Mouse (Mus musculus): ENCODE results near the gene Dusp5.
A peak's percentile ranks its signal among the peaks of the same experiment; 100 is the strongest.

Gene Dusp5

GRCm38 (mm10) chr19:53517370-53518096 is 11.4 kb upstream of the Dusp5 start:
- no peak for DNase-seq (ENCODE audit: low spot score)

DNA sequence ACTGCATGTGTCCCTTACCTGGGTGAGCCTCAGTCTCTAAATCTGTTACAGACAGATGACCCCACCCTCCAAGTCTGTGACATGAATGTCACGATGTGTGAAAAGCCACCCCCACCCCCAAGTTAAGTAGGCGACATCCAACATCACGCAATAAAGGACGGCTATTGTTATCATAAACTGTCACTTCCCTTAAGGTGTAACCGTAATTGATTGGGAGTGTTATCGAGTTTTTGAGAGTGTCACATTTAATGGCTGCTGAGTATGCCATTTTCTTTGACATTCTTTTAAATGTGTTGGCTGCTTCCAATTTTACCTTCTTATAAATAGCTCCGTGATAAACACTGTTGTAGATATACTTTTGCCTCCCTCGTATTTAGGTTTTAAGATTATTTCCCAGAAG is 9.4 kb upstream of the Dusp5 start:
- no peak for DNase-seq (ENCODE audit: low spot score)

- DNase-seq (ENCODE audit: low spot score) = no peak
These were observed 8.9 kb upstream of the Dusp5 start for GRCm38 (mm10) chr19:53519981-53520380.

GRCm38 (mm10) chr19:53521137-53521795 is 7.6 kb upstream of the Dusp5 start:
- no peak for DNase-seq (ENCODE audit: low spot score)

DNA sequence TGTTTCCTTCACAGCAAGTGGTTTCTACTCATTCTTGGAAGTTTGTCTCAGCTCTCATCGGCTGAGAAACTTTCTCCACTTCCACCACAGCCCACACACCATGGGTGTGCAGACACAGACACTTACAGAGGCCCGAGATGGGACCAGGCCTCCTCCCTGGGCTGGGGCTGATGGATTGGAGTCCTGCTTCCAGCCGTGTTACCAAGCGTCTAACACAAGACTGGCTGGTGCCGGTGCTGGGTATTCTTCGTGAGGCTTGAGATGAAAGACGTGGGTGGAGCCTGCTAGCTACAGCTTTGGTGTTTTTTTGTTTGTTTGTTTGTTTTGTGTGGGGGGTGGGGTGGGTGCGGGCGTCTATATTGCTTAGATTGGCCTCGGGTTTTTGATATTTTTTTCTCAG is 1.4 kb upstream of the Dusp5 start:
- no peak for DNase-seq (ENCODE audit: low spot score)

DNA sequence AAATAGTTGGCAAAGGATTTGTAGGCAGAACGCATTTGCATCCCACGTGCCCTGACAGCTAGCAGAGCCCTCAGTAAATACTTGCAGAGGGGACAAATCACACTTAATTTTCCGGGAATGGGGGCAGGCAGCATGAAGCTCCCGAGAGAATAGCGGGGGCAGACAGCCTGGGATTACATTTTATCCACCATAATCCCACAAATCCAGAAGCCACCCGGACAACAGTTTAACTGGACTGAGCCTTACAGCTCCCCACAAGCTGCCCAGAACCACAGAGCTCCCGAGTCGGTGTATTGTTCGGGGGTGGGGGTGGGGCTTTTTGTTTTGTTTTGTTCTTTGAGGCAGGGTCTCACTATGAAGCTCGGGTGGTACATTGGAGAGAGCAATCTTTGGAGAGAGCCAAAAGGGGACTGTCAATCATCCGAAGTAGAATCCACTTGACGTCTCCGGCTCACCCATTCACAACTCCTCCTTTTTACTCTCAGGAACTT is 733 bp upstream of the Dusp5 start:
- DNase-seq (ENCODE audit: low spot score) = no peak

DNA sequence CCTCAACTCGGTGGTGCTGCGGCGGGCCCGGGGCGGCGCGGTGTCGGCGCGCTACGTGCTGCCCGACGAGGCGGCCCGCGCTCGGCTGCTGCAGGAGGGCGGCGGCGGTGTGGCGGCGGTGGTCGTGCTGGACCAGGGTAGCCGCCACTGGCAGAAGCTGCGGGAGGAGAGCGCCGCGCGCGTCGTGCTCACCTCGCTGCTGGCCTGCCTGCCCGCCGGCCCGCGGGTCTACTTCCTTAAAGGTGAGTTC is 471 bp downstream of the Dusp5 start:
- DNase-seq (ENCODE audit: low spot score) = no peak

- DNase-seq (ENCODE audit: low spot score) = peak; percentile 38
These were observed 1.0 kb downstream of the Dusp5 start for GRCm38 (mm10) chr19:53529705-53530562.

- no peak for DNase-seq (ENCODE audit: low spot score)
These were observed 2.5 kb downstream of the Dusp5 start for GRCm38 (mm10) chr19:53531416-53531815.

DNA sequence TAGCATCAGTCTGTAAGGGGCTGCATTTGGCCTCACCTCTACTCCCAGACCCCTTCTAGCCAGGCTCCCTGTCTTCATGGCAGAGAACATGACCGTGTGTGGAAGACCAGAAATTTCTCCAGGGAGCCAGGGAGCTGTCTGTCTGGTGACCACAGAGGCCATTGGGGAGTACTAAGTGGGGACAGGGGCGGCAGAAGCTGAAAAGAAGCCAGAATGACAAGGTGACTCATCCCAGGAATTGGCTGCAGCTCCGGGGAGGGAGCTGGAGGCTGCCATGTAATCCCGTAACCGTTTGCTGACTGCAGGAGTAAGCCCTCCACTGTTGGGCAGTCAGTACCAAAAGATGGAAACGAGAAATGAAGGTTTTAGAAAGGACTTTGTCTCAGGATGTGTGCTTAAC is 3.1 kb downstream of the Dusp5 start:
- no peak for DNase-seq (ENCODE audit: low spot score)

DNA sequence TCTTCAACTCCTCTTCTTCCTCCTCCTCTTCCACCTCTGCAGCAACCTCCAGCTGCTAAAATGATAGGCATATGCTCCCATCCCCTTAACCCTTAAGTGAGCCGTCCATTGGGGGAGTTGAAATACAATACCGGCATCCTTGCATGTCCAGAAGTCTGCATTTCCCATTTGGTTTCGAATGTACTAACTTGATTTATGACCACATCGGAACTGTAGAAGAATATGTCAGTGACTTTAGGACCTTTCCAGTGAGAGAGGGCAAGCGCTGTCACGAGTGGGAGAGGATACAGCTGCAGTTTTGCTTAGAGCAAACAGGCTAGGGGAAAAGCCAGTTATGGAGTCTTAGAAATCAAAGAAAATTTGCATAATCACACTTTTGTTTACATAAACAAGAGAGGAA is 3.8 kb downstream of the Dusp5 start:
- no peak for DNase-seq (ENCODE audit: low spot score)

GRCm38 (mm10) chr19:53533236-53533635 is 4.3 kb downstream of the Dusp5 start:
- DNase-seq (ENCODE audit: low spot score) = no peak

- no peak for DNase-seq (ENCODE audit: low spot score)
These were observed 5.1 kb downstream of the Dusp5 start for GRCm38 (mm10) chr19:53533810-53534601.

DNA sequence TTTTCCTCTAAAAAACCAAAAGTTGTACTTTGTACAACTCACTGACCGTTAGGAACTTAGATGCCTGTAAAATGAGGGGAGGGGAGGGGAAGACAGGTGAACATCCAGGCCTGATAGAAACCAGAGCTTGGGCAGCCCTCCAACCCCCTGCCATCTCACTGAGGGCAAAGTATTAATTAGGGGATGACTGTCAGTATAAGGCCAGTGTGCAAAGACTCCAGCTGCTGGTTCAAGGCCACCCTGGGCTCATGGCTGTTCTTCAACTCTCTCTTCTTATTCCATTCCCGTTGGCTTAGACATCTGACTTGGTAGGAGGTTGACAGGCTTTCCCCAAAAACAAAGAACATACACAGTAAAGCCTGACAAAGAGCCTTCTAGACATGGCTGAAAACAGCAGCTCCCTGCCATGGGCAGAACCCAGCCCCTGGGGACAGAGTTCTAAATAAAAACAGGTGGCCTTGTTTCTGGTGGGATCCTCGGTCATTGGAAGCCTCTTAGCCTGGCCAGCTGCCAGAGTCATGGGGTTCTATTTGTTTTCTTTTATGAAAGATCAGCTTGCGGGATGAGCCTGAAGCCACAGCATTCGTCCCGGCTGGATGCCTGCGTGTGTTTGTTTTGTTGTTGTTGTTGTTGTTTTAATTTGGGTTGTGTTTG is 6.0 kb downstream of the Dusp5 start:
- no peak for DNase-seq (ENCODE audit: low spot score)

DNA sequence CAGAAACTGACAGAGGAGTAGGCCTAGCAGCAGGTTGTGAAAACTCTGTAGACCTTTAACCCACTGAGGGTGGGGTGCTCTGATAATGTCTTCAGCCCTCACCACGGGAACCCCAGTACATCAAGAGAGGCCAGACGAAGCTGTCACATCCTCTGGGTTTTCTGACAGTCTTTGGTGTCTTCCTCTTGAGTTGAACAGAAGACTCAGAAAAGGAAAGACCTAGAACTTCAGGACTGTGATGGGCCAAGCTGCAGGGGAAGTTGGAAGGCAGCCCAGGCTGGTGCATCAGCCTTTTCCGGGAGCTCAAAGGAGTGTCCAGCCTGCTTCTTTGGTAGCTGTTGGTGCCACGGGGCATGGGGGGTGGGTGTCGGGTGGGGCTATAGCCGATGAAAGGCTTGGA is 6.5 kb downstream of the Dusp5 start:
- DNase-seq (ENCODE audit: low spot score) = no peak

DNA sequence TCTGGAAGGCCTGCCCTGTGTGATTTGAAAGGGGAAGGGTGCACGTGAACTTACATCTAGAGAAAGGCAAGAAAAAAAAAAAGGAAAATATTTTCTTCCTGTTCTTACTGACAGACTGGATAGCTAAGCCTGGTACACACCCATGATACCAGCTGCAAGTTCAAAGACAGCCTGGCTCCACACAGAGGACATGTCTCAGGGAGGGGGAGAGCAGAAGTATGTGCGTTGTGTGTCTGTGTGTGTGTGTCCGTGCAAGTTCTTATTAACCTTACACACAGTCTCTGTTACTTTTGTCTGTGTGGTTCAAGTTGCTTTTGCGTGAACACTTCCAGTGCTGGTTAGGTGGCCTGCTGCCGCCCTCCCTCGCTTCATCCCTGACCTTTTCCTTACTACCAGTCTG is 7.3 kb downstream of the Dusp5 start:
- no peak for DNase-seq (ENCODE audit: low spot score)

GRCm38 (mm10) chr19:53536731-53537666 is 8.1 kb downstream of the Dusp5 start:
- DNase-seq (ENCODE audit: low spot score) = no peak

- DNase-seq (ENCODE audit: low spot score) = no peak
These were observed 9.1 kb downstream of the Dusp5 start for GRCm38 (mm10) chr19:53538024-53538423.

DNA sequence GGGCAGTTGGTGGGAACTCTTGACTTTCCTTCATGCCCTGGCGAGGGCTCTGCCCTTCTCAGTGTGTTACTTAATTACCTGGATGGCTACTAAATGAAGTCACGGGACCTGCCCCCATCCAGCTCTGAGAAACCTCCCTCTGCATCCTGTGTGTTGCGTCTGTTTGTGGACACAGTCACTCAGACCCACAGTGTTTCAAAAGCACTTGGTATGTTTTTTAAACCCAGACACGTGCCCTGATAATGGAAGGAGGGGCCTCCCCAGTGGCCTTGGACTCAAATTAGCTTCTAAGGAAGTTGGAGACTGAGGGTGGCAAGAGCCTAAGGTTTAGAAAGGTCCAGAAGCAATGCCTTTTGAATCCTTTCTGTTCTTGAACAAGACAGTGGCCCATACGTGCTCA is 9.9 kb downstream of the Dusp5 start:
- peak; percentile 51 for DNase-seq (ENCODE audit: low spot score)

- DNase-seq (ENCODE audit: low spot score) = no peak
These were observed 10.4 kb downstream of the Dusp5 start for GRCm38 (mm10) chr19:53539296-53539695.

GRCm38 (mm10) chr19:53543602-53544001 is 14.7 kb downstream of the Dusp5 start:
- no peak for DNase-seq (ENCODE audit: low spot score)
